Mouse (Mus musculus) gastrocnemius, postnatal 36 days (tissue): ENCODE data around the gene Dpysl5. TPM values are rescaled to one million over a fixed set of nuclear protein-coding genes. Genes with fewer than 3 reads are reported as not detected.
"Not testable (repeated sequence)": the region's sequence is repeated elsewhere in the genome, so short reads cannot be mapped to it uniquely, and the experiment has no call there.

Source experiments
- DNase-seq, 2 experiments: peaks; one replicate each; pipeline ENCODE4 v3.0.0; 2022
- intact Hi-C: fragments of 180-260 bp; cut with DNase I; formaldehyde crosslinking; loops from one replicate; pipeline ENCODE4 v1.15.1; 2025
- long read RNA-seq, 2 experiments: library from polyadenylated mRNA; stranded (forward); transcript quantifications; one replicate each; pipeline ENCODE4 v2.0.0; 2021
- total RNA-seq, 2 experiments: library from RNA; stranded (reverse); gene quantifications; 2 replicates each; pipeline ENCODE4 v1.2.3; 2021

The Dpysl5 gene
- 1 to 10 TPM; 1.4 to 2.2 TPM for total RNA-seq
- long read RNA-seq, experiment 1, result 0 reads
- long read RNA-seq, experiment 2, partial matches to known transcripts, result 0 of 1 reads
- long read RNA-seq, experiment 2, other reads (novel, unspliced or antisense), result 1 of 1 reads

DNA sequence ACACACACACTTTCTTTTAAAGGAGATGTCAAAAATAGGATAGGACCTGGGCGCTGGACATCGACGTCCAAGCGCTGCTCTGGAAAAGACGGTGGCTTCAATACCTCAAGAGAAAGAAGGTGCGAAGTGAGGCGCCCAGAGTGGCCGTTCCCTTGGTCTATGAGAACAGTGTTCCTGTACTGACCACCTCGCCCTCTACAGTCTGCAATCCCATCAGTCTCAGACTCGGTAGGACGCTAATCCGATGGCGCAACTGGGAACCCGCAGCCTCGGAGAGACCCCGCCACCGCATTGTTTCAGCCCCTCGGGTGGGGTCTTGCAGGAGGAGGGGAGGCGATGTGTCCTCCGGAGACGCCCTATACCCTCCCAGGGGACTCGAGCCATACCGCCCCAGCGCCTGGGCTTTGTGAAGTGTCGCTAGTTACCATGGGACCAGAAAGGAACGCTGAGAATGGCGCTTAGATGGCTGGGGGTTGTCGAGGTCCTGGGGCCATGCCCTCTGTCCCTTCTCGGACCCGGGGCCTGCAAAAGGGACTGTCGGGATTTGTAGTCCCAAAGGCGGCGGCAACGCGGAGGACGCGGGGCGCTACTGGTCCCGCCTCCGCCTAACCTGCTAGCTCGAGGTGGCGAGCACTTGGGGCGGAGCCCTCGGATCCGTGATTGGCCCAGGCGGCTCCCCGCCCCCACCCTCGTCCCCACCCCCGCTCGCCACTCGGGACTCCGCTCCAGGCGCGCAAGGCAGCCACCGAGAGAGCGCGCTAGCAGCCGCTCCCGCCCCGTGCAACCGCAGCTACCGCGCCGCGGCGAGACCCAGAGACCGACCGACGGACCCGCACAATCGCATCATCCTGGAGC lies at the start of gene Dpysl5:
Gene Dpysl5, plus strand, starts transcription at position 418 of the 855 bp plus-strand sequence.
- DNase-seq, result peak; percentile 60 to 63
- intact Hi-C loops, result loop anchor here (2.0 to 5.0 kb wide), 2 partner anchors 63 to 196 kb away; partner anchors contain the start of gene Ost4

DNA sequence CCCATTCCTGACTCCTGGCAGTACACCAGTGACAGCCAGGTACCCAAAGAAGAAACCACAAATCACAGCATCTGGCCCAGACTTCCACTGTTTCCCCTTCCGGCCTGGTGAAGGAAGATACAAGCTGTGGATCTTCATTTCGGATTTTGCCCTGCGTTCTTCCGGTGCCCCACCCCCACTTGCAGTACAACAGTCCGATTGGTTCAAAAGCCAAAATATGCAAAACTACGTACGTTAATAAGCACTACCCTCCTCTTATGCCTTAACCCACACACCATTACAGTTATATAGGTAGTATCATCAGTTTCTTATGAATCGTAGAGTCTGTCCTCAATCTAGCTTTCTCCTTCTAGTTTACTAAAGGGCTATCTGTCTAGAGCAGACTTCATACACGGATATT lies 46.0 kb upstream of the Dpysl5 start:
- intact Hi-C loops, result no loop called here
- no peak for DNase-seq

GRCm38 (mm10) chr5:30665968-30666367 lies 45.4 kb upstream of the Dpysl5 start:
- intact Hi-C loops, result no loop called here
- DNase-seq, result no peak

DNA sequence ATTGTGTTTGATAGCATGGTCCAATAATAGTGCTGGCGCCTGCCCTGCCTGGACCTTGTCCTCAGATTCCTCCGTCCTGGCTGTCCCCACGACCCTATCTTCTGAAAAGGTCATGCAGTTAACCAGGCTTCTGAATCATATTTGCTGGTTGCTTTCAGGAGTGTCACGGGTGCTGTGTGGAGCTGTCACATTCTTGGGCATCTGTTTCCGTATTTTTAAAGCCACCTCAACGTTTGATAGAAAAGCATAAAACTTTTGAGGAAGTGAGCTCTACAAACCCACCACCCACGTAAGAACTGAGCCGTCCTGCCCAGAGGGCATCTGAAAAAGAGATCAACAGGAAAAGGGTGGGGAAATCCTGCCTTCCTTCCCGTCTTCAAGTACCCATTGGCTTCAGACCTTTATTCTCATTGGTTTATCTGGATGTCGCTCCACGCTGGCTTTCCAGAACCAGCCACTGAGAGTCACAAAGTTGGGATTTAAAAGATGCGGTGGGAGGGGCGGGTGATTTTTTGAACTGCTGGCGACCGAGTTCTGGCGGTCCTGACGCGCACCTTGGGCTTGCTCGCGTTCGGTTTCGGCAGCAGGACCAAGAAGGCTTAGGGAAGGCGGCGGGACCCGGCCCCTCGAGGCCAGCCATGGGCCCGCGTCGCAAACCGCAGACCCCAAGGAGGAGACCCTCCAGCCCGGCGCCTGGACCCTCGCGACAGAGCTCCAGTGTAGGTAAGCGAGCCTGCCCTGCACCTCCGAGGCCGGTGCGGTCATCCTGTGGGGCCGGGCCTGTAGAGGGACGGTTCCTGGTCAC lies 44.8 kb upstream of the Dpysl5 start, which contains the start of gene Cenpa:
Gene Cenpa, plus strand, starts transcription at position 387 of the 805 bp plus-strand sequence.
- intact Hi-C loops, result no loop called here
- DNase-seq, result peak; percentile 71 to 82

- intact Hi-C loops, result no loop called here
- no peak for DNase-seq
Observed at GRCm38 (mm10) chr5:30667215-30667614, 44.1 kb upstream of the Dpysl5 start.

- no peak for DNase-seq
- intact Hi-C loops, result no loop called here
Observed at GRCm38 (mm10) chr5:30667686-30668085, 43.7 kb upstream of the Dpysl5 start.

DNA sequence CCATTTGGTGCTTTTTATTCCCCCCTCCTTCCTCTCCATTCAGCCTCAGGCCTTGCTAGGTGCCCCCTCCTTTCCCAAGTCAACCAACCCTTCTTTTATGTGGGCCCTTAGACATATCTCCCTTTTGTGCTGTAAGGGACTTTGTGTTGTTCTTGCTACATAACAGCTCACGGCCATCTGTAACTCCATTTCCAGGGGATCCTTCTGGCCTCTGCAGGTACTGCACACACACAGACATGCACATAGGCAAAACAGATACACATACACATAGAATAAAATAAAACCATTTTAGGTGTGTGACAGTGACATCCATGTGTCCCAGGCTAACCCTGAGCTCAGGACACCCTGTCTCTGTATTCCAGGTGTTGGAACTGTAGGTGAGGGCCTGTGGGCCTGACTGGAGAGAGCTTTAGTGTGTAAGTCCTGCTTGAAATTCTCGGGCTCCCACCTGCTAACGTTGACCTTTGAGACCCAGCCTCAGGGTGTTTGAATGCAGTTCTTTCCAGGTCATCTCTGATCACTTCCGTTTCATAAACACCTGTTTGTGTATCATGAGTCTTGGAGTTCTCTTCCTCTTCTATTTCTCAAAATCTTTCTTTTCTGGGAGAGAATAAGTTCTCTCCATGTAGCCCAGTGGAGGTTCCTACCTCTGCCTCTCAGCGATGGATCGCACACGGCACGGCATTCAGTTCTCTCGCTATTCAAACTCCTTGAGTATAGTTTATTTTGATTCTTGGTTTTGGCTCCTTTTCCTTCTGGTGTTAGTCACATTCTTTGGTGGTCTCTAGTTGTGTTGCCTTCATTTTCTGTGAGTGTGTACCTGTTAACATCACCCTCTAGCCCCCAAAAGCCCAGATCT lies 42.5 kb upstream of the Dpysl5 start:
- DNase-seq, result no peak

DNA sequence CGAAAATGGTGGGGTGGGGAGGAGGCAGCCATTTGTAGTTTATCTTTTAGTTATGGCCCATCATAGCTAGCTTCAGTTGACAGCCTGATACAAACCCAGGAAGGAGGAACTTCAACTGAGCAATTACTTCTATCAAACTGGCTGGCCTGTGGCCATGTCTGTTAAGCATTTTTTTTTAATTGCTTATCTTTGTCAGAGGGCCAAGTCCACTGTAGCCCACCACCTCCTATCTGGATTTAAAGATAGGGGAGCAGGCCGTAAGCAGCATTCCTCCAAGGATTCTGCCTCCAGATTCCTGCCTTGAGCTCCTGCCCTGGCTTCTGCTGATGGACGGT lies 41.9 kb upstream of the Dpysl5 start:
- intact Hi-C loops, result no loop called here
- no peak for DNase-seq

More for the DNA sequence above, 42.5 kb upstream of the Dpysl5 start:
- intact Hi-C loops, result no loop called here

- DNase-seq, result no peak
- intact Hi-C loops, result no loop called here
Observed at GRCm38 (mm10) chr5:30670091-30670490, 41.3 kb upstream of the Dpysl5 start.

DNA sequence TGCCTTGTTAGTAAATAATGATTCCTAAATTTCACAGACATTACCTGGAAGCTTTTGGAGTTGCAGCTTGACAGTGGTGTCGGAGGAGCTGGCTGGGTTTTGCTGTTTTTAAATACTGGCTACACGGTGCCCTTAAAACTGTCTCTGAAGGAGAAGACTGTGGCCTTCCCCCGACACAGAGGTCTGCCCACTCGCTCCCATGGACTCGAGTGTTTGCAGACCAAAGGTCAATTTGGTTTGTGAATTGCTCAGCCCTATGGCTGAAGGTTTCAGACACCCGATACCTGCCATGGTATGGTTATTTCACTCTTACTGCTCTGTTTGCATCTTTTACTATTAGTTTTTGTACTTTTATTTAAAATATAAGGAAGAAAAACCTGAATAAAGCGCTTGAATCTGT lies 37.4 kb upstream of the Dpysl5 start:
- intact Hi-C loops, result no loop called here
- no peak for DNase-seq

- intact Hi-C loops, result no loop called here
- DNase-seq, result no peak
Observed at GRCm38 (mm10) chr5:30676800-30677199, 34.6 kb upstream of the Dpysl5 start.

DNA sequence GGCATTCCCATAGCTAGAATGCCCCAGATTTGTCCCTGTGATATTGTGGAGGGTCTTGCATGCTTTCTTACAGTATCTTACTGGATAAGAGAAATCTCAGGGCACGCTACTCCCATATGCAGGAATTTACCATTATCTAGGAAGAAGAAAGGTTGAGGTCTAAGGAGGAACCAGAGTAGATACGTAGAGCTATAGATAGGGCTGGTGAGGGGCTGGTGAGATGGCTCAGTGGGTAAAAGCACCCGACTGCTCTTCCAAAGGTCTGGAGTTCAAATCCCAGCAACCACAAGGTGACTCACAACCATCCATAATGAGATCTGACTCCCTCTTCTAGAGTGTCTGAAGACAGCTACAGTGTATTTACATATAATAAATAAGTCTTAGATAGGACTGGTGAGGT lies 33.3 kb upstream of the Dpysl5 start:
- DNase-seq, intact Hi-C loops: not testable (repeated sequence)

- DNase-seq, result no peak
- intact Hi-C loops, result no loop called here
Observed at GRCm38 (mm10) chr5:30678722-30679296, 32.6 kb upstream of the Dpysl5 start.

DNA sequence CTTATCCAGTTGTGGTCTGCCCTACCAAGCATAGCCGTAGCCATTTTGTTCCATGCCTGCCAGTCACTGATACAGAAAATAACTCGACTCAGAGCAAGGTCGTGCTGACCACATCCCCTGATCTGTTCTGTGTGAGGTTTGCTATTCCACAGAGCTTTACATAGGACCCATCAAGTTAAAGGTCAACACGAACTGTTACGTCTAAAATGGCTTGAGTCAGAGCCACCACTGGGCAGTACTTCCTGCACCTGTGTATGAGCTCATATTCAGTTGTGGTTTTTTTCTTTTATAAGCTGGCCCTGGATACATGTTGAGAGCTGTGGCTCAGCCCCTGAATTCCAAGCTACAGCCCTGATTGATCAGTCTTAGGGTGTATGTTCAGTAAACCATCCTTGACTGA lies 31.8 kb upstream of the Dpysl5 start:
- no peak for DNase-seq
- intact Hi-C loops, result no loop called here

DNA sequence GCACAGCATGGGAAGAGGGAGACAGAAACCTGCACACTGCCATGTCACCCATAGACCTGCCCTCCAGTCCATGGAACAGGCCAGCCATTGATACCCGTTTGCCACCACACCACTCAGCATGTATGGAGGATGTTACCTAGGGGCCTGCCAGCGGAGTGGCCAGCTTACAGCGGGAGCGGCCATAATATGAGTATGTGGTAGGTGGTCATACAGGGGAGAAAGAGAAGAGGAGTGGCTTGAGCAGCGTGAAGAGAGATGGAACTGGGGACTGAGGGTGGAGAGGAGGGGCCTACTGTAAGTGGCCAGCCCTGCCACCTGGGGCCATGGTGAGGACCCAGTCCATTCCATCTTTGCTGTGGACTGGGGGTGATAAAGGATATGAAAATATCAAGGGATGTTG lies 29.4 kb upstream of the Dpysl5 start:
- intact Hi-C loops, result no loop called here
- no peak for DNase-seq

DNA sequence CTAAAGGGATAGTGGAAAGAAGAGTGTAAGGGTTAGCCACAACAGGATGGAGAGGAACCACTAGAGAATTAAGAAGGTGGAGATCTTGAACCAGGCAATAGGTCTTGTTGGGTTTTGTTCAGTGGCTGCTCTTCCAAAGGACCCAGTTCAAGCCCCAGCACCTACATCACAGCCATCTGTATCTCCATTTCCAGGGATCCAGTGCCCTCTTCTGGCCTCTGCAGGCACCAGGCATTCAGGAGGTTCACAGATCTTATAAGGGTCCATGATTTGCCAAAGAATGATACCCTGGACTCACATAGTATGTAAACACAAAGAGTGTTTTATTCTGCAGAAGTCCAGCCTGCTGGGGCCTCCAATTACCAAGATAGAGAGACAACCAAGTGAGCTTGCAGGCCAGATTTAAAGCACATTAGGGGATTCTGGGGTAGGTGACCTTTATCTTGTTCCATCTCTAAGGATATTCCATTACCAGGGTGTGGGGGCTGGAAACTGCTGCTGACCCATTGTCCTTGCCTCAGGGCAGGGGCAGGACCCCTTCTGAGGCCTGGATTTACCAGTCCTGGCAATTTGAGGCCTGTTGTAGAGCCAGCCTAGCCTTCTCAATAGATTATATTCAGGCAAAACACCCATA lies 28.3 kb upstream of the Dpysl5 start:
- intact Hi-C loops, result no loop called here
- no peak for DNase-seq

DNA sequence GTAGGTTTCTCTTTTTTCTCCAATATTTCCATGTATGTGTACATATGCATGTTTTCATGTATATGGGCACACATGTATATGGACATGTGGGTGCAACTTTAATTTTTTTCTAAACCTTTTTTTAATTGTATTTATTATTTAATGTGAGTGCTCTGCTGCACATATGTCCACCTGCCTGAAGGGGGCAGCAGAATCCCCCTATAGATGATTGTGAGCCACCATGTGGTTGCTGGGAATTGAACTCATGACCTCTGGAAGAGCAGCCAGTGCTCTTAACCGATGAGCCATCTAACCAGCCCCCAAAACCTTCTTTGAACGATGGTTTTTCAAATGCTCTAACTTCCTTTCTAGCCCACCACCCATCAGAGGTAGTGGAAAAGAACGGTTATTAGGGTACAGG lies 27.4 kb upstream of the Dpysl5 start:
- DNase-seq, result no peak
- intact Hi-C loops, result no loop called here

DNA sequence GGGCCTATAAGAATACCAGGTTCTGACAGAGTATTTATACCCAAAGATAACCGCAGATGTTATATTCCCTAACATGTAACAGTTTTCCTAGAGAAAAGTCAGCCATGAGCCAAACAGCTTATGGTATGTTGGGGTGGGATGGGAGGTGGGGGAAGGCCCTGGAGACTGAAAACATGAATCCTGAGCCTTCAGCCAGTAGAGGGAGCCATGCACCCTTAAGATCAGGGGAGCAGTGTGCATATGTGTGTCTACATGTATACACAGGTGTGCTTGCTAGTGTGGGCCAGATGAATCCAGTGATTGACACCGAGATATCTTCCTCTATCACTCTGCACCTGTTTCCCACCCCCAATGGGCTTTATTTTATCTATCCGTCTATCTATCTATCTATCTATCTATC lies 24.6 kb upstream of the Dpysl5 start:
- intact Hi-C loops, result no loop called here

DNA sequence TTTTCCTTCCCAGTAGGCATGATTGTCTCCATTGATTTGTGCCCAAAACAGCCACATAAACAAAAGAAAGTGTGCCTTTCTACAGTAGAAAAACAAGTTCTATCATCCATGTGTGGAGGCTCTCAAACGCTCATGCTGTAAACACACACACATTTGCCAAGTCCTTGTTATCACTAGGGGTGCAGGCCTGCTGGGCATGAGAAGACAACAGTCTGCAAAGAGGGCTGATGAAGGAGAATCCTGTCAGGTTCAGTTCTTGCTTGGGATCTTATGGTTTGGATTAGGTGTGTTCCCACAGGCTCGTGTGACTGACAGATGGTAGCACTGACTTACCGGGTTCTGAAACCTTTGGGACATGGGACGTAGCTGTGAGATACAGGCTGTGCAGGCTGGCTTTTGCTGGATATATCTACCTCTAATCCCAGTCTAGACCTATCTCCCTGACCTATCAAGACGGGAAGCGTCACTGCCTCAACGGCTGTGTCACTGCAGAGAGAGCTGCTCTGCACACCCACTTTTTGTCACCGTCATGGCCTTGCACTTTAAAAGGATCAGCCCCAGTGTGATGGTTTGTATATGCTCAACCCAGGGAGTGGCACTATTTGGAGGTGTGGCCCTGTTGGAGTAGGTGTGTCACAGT lies 10.9 kb upstream of the Dpysl5 start:
- intact Hi-C loops, result no loop called here
- no peak for DNase-seq

More for the DNA sequence above, 24.6 kb upstream of the Dpysl5 start:
- no peak for DNase-seq
